ENCODE assay signal across 9 mouse cellular contexts in the genomic region with DNA sequence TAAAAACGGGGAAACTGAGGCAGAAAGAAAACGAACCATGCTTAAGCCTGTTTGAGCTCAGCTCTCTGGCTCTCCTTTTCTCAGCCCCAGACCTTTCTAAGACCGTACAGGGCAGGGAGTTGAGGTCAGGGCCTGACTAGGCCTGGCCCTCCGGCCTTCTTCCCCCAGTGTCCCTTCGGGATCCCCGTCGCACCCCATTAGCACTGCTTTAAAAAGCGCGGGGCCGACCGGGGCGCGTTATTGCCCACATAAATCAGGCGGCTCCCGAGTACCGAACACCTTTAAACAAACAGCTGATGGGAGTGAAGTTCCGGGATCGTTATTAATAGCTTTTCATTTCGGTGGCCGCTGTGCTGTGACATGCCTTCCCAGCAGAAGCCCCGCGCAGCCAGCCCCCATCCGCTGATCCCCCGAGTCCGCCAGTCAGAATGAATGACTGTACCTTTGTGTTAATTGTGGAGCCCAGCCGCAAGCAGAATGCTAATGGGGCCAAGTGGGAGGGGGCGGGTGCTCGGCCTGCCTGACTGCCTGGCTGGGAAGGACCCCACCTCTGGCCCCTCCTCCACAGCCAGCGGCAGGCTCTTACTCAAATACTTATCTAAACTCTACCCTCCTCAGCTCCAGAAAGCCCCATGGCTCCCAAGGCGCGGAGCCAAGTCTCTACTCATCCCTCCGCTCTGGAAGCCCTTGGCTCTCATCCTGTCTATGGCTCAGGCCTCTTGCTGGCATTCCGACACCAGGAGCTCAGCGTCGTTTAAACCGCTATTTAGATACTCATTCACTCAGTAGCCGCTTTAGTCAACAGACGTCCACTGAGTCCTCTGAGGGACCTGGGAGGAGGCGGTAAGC. TPM values are rescaled to one million over a fixed set of nuclear protein-coding genes. Genes with fewer than 3 reads are reported as not detected.
A peak's percentile ranks its signal among the peaks of the same experiment; 100 is the strongest.
DNase-seq lines count a peak whose midpoint lies in the region; ATAC-seq lines count a peak whose summit lies in the region.
"Had no signal": no experiment of that assay in that cellular context is flagged by ENCODE, and none has a peak within 500 bp of the region (broad histone marks: within the 10 kb centered on the region; RNA-seq: fewer than 3 reads in every experiment).

No protein-coding gene starts in this region.

- peak overlapping the region; percentile 50 for H3K4me3 ChIP-seq in heart, embryonic 10.5 days
- 0 out of 2 replicates have a peak overlapping the region, but pooled peaks have one; percentile 14 for H3K4me3 ChIP-seq in embryonic facial prominence, embryonic 15.5 days (replicated peaks)
- H3K4me3 ChIP-seq in intestine, embryonic 16.5 days (ENCODE audit: low read length), result peak overlapping the region; percentile 11; the same call in 1 of the 2 replicates
- H3K4me3 ChIP-seq in neural tube, embryonic 15.5 days (replicated peaks), result no peak overlapping the region

- WGBS in heart, embryonic 10.5 days, result 3% methylated on average over 39 of the region's 39 CpGs
- WGBS in embryonic facial prominence, embryonic 15.5 days, result 5% methylated on average over 39 of the region's 39 CpGs
- 2% methylated on average over 39 of the region's 39 CpGs for WGBS in intestine, embryonic 16.5 days
- WGBS in neural tube, embryonic 15.5 days, result 2% methylated on average over 39 of the region's 39 CpGs

- peak overlapping the region; percentile 39 for H3K4me2 ChIP-seq in embryonic facial prominence, embryonic 15.5 days (replicated peaks)
- H3K4me2 ChIP-seq in intestine, embryonic 16.5 days (ENCODE audit: low read depth, low read length), result peak overlapping the region; percentile 44
- H3K4me2 ChIP-seq in neural tube, embryonic 15.5 days, result peak overlapping the region; percentile 47

- DNase-seq in heart, embryonic 10.5 days (ENCODE audit: low spot score), result no peak
- DNase-seq in heart, adult 11 months, result no peak
- peak; percentile 88 for DNase-seq in NIH3T3 (ENCODE audit: low read depth)
- no peak for DNase-seq in spleen, postnatal 14 days (ENCODE audit: low spot score in 2 of 2)

- no peaks in the 10 kb centered on the region for H3K9me3 ChIP-seq in heart, embryonic 10.5 days
- H3K9me3 ChIP-seq in embryonic facial prominence, embryonic 15.5 days (replicated peaks), result no peaks in the 10 kb centered on the region
- no peaks in the 10 kb centered on the region for H3K9me3 ChIP-seq in intestine, embryonic 16.5 days (ENCODE audit: control insufficient read depth, low read length)
- H3K9me3 ChIP-seq in neural tube, embryonic 15.5 days (replicated peaks), result no peaks in the 10 kb centered on the region

- no peak overlapping the region for H3K9ac ChIP-seq in embryonic facial prominence, embryonic 15.5 days
- no peak overlapping the region for H3K9ac ChIP-seq in intestine, embryonic 16.5 days (ENCODE audit: low read depth, low read length)
- peak overlapping the region; percentile 23; the same call in 1 of the 2 replicates for H3K9ac ChIP-seq in neural tube, embryonic 15.5 days (replicated peaks)

- no peak for ATAC-seq in embryonic facial prominence, embryonic 15.5 days (ENCODE audit: insufficient number of reproducible peaks, low FRiP score, low TSS enrichment, low read depth)
- ATAC-seq in intestine, embryonic 16.5 days, result no peak
- ATAC-seq in neural tube, embryonic 15.5 days (ENCODE audit: low FRiP score), result peak; percentile 65; the same call in 1 of the 2 replicates
- ATAC-seq in erythroid progenitor cell, adult 5-6 weeks (replicated peaks; ENCODE audit: low FRiP score, poor library complexity, severe bottlenecking), result no peak

- H3K4me1 ChIP-seq in heart, embryonic 10.5 days, result peaks cover 46% of the 10 kb centered on the region
- H3K4me1 ChIP-seq in embryonic facial prominence, embryonic 15.5 days, result peaks cover 20% of the 10 kb centered on the region
- H3K4me1 ChIP-seq in intestine, embryonic 16.5 days (ENCODE audit: control insufficient read depth, insufficient read depth, low read length), result peaks cover 13% of the 10 kb centered on the region
- H3K4me1 ChIP-seq in neural tube, embryonic 15.5 days, result peaks cover 50% of the 10 kb centered on the region

- H3K36me3 ChIP-seq in heart, embryonic 10.5 days, result no peaks in the 10 kb centered on the region
- H3K36me3 ChIP-seq in embryonic facial prominence, embryonic 15.5 days, result no peaks in the 10 kb centered on the region
- no peaks in the 10 kb centered on the region for H3K36me3 ChIP-seq in intestine, embryonic 16.5 days (ENCODE audit: control insufficient read depth, insufficient read depth, low read length)
- no peaks in the 10 kb centered on the region for H3K36me3 ChIP-seq in neural tube, embryonic 15.5 days

- no peak overlapping the region for H3K27ac ChIP-seq in heart, embryonic 10.5 days
- H3K27ac ChIP-seq in embryonic facial prominence, embryonic 15.5 days (replicated peaks), result no peak overlapping the region
- H3K27ac ChIP-seq in intestine, embryonic 16.5 days (ENCODE audit: low read length), result no peak overlapping the region
- 0 out of 2 replicates have a peak overlapping the region, but pooled peaks have one; percentile 3 for H3K27ac ChIP-seq in neural tube, embryonic 15.5 days (replicated peaks)

- H3K27me3 ChIP-seq in heart, embryonic 10.5 days (ENCODE audit: insufficient read depth, poor library complexity, severe bottlenecking), result peaks cover 99% of the 10 kb centered on the region
- H3K27me3 ChIP-seq in embryonic facial prominence, embryonic 15.5 days, result peaks cover 71% of the 10 kb centered on the region
- H3K27me3 ChIP-seq in intestine, embryonic 16.5 days (replicated peaks; ENCODE audit: control insufficient read depth, insufficient read depth, low read length), result peaks cover 55% of the 10 kb centered on the region
- H3K27me3 ChIP-seq in neural tube, embryonic 15.5 days (replicated peaks), result peaks cover 37% of the 10 kb centered on the region

RNA-seq across cellular contexts. Expression of gene Cdh22, which starts 19.3 kb away (rescaled TPM):
- polyA plus RNA-seq in heart, embryonic 10.5 days (2016; fragmentation: Nextera tagmentation; extraction: Ambion mirVana), result 0.04 and 0.12 TPM in 2 replicates
- 0.83 and 1.0 TPM in 2 replicates for polyA plus RNA-seq in embryonic facial prominence, embryonic 15.5 days (2015; fragmentation: Nextera tagmentation; extraction: Ambion mirVana)
- polyA plus RNA-seq in intestine, embryonic 16.5 days (2015; fragmentation: Nextera tagmentation; extraction: Ambion mirVana), result 0.40 and 0.50 TPM in 2 replicates
- polyA plus RNA-seq in neural tube, embryonic 15.5 days (2015; fragmentation: Nextera tagmentation; extraction: Ambion mirVana), result 11.9 and 15.2 TPM in 2 replicates
- total RNA-seq in erythroid progenitor cell, adult 5-6 weeks (2015; ENCODE audit: low replicate concordance), result not detected in 2 replicates
- not detected in 2 replicates for total RNA-seq in erythroid progenitor cell, adult 5-6 weeks (2017; ENCODE audit: low replicate concordance)
- total RNA-seq: neutrophil, adult 5-6 weeks had no signal
